Mouse (Mus musculus): ENCODE results near the gene Lefty1. TPM values are rescaled to one million over a fixed set of nuclear protein-coding genes. Genes with fewer than 3 reads are reported as not detected.
A peak's percentile ranks its signal among the peaks of the same experiment; 100 is the strongest.
"Not testable (repeated sequence)": the region's sequence is repeated elsewhere in the genome, so short reads cannot be mapped to it uniquely, and the experiment has no call there.

The Lefty1 gene
- polyA plus RNA-seq, 1 experiment = 2.6 TPM

DNA sequence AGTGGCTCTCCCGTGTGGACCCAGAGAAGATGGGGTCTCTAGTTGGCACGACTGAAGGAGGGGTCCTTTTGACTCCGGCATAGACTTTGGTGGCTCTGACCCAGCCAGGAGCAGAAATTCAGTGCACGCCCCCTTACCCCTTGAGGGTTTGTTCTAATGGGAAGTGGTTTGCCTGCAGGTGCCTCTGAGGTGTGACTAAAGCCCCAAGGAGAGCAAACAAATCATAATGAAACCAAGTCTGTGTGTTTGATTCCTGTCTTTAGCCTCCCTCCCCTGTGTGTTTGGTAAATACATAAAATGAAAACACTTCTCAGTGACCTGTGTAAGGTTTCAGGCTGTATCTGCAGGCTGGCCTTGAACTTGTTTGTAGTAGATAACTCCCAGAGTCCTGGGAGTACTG lies 8.5 kb upstream of the Lefty1 start:
- Histone ChIP-seq H3K4me1 (ENCODE audit: control insufficient read depth, insufficient read depth, low read length) (peaks cover 2% of the 10 kb centered on the region), H3K27ac (ENCODE audit: control insufficient read depth, insufficient read depth, low read depth, low read length, poor library complexity) (no peak overlapping the region), H3K4me3 (replicated peaks; ENCODE audit: control insufficient read depth, low read depth, low read length) (no peak overlapping the region)
- no peak for TF ChIP-seq CTCF (IDR thresholded peaks at IDR 0.05; ENCODE audit: control insufficient read depth, insufficient read depth, low read length)
- TF ChIP-seq POLR2A (IDR thresholded peaks at IDR 0.05; ENCODE audit: borderline replicate concordance, control insufficient read depth, low read depth, low read length) = no peak
- 36% methylated on average over 4 of the region's 4 CpGs for WGBS

DNA sequence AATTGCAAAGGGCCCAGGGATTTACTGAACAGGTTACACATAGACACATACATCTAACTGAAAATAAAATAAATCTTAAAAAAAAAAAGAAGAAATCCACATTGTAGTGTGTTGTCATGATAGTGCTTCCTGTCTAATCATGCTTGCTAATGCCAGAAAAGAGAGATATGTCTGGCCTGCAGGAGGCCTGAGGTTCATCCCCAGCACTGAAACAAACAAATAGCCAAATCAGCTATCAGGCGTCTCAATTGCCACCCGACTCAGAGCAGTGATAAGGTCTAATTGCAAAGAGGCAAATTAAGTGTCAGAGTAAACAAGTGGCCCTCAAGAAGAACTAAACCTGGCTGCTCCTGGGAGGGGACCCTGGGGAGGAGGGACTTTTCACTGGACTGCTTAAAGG lies 5.2 kb upstream of the Lefty1 start:
- Histone ChIP-seq H3K4me1 (ENCODE audit: control insufficient read depth, insufficient read depth, low read length) (no peaks in the 10 kb centered on the region), H3K4me3 (replicated peaks; ENCODE audit: control insufficient read depth, low read depth, low read length) (no peak overlapping the region), H3K27ac (ENCODE audit: control insufficient read depth, insufficient read depth, low read depth, low read length, poor library complexity) (no peak overlapping the region)
- TF ChIP-seq POLR2A (IDR thresholded peaks at IDR 0.05; ENCODE audit: borderline replicate concordance, control insufficient read depth, low read depth, low read length) = no peak
- TF ChIP-seq CTCF (IDR thresholded peaks at IDR 0.05; ENCODE audit: control insufficient read depth, insufficient read depth, low read length) = no peak
- 59% methylated on average over 2 of the region's 2 CpGs for WGBS

DNA sequence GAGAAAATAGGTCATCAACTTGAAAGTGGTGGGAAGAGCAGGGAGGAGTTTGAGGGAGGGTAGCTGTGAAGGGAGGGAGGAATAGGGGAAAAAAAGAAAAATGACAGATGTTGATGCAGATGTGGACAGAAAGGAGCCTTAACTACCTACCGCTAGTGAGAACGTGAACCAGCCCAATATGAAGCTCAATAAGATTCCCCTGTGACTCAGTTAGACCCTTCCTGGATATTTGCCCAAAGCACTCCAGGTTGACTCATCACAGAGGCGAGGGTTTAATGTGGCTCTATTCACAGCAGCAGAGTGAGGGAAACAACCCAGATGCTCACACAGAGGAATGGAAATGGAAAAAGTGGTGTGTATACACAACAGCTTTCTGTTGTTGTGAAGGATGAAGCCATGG lies 3.7 kb upstream of the Lefty1 start:
- Histone ChIP-seq H3K27ac (ENCODE audit: control insufficient read depth, insufficient read depth, low read depth, low read length, poor library complexity) (no peak overlapping the region), H3K4me3 (replicated peaks; ENCODE audit: control insufficient read depth, low read depth, low read length) (no peak overlapping the region), H3K4me1 (ENCODE audit: control insufficient read depth, insufficient read depth, low read length) (no peaks in the 10 kb centered on the region)
- WGBS = 65% methylated on average over 3 of the region's 3 CpGs
- TF ChIP-seq POLR2A (IDR thresholded peaks at IDR 0.05; ENCODE audit: borderline replicate concordance, control insufficient read depth, low read depth, low read length) (no peak), CTCF (IDR thresholded peaks at IDR 0.05; ENCODE audit: control insufficient read depth, insufficient read depth, low read length) (no peak)

DNA sequence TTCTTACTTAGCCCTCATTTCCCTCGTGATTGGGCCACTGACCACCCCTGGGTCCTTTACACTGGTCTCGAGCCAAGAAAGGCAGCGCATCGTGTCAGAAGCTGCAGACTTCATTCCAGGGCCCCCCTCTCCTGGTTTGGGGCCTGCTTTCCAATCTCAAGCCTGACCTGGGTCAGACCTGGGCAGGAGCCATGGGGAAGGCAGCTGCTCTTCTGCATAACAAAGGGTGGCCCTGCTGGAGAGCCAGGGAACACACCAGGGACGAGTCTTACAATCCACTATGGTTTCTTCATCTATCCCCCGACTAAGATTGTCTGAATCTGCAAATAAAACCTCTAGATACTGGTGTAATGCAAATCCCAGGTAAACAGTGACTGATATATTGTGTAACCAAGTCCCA lies 1.2 kb upstream of the Lefty1 start:
- Histone ChIP-seq H3K4me3 (replicated peaks; ENCODE audit: control insufficient read depth, low read depth, low read length) (no peak overlapping the region), H3K4me1 (ENCODE audit: control insufficient read depth, insufficient read depth, low read length) (no peaks in the 10 kb centered on the region), H3K27ac (ENCODE audit: control insufficient read depth, insufficient read depth, low read depth, low read length, poor library complexity) (no peak overlapping the region)
- no peak for TF ChIP-seq CTCF (IDR thresholded peaks at IDR 0.05; ENCODE audit: control insufficient read depth, insufficient read depth, low read length)
- TF ChIP-seq POLR2A (IDR thresholded peaks at IDR 0.05; ENCODE audit: borderline replicate concordance, control insufficient read depth, low read depth, low read length) = no peak
- WGBS = 69% methylated on average over 6 of the region's 6 CpGs

DNA sequence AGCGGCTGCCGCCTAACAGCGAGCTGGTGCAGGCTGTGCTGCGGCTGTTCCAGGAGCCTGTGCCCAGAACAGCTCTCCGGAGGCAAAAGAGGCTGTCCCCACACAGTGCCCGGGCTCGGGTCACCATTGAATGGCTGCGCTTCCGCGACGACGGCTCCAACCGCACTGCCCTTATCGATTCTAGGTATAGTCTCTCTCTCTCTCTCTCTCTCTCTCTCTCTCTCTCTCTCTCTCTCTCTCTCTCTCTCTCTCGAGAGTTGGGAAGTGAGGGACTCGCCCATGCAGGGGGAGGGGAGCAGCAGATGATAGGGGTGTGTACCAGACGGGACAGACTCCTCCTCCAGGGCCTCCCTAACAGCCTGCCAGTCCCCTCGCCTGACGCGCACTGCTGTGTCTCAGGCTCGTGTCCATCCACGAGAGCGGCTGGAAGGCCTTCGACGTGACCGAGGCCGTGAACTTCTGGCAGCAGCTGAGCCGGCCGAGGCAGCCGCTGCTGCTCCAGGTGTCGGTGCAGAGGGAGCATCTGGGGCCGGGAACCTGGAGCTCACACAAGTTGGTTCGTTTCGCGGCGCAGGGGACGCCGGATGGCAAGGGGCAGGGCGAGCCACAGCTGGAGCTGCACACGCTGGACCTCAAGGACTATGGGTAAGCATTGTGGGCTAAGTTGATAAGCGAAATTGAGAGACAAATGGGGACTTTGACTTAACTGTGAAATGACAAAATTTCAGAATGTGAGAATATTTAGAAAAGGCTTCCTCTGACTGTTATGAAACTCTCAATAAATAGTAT lies 2.0 kb downstream of the Lefty1 start:
- H3K27ac ChIP-seq (ENCODE audit: control insufficient read depth, insufficient read depth, low read depth, low read length, poor library complexity) = peak overlapping the region; percentile 65
- peak; percentile 44; the same call in 1 of the 2 replicates for TF ChIP-seq POLR2A (IDR thresholded peaks at IDR 0.05; ENCODE audit: borderline replicate concordance, control insufficient read depth, low read depth, low read length)
- peak overlapping the region; percentile 32 for H3K4me3 ChIP-seq (replicated peaks; ENCODE audit: control insufficient read depth, low read depth, low read length)
- WGBS = 5% methylated on average over 41 of the region's 41 CpGs
- not testable (repeated sequence) for H3K4me1 ChIP-seq (ENCODE audit: control insufficient read depth, insufficient read depth, low read length)

GRCm38 (mm10) chr1:180937631-180938030 lies 2.8 kb downstream of the Lefty1 start:
- H3K27ac ChIP-seq (ENCODE audit: control insufficient read depth, insufficient read depth, low read depth, low read length, poor library complexity); H3K4me1 ChIP-seq (ENCODE audit: control insufficient read depth, insufficient read depth, low read length); H3K4me3 ChIP-seq (replicated peaks; ENCODE audit: control insufficient read depth, low read depth, low read length): not testable (repeated sequence)
- 91% methylated on average over 13 of the region's 13 CpGs for WGBS

DNA sequence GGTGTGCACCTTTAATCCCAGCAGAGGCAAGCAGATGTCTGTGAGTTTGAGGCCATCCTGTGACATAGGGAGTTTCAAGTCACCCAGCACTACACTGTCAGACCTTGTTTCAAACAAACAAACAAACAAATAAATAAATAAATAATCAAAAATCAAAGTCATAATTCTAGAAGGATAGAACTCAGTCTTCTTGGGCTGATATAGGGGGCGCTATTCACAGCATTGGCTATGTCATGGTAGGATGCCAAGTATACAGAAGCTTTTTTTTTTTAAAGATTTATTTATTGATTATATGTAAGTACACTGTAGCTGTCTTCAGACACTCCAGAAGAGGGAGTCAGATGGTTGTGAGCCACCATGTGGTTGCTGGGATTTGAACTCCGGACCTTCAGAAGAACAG lies 4.0 kb downstream of the Lefty1 start:
- not testable (repeated sequence) for H3K27ac ChIP-seq (ENCODE audit: control insufficient read depth, insufficient read depth, low read depth, low read length, poor library complexity); H3K4me1 ChIP-seq (ENCODE audit: control insufficient read depth, insufficient read depth, low read length); H3K4me3 ChIP-seq (replicated peaks; ENCODE audit: control insufficient read depth, low read depth, low read length)
- 78% methylated on average over 2 of the region's 2 CpGs for whole genome bisulfite sequencing

GRCm38 (mm10) chr1:180940776-180941460 lies 6.1 kb downstream of the Lefty1 start:
- H3K27ac ChIP-seq (ENCODE audit: control insufficient read depth, insufficient read depth, low read depth, low read length, poor library complexity) = peak overlapping the region; percentile 24; the same call in 1 of the 2 replicates
- H3K4me1 ChIP-seq (ENCODE audit: control insufficient read depth, insufficient read depth, low read length) = peaks cover 5% of the 10 kb centered on the region
- no peak overlapping the region for H3K4me3 ChIP-seq (replicated peaks; ENCODE audit: control insufficient read depth, low read depth, low read length)
- no peak for TF ChIP-seq CTCF (IDR thresholded peaks at IDR 0.05; ENCODE audit: control insufficient read depth, insufficient read depth, low read length)
- no peak for TF ChIP-seq POLR2A (IDR thresholded peaks at IDR 0.05; ENCODE audit: borderline replicate concordance, control insufficient read depth, low read depth, low read length)
- WGBS = 52% methylated on average over 7 of the region's 7 CpGs

GRCm38 (mm10) chr1:180941726-180942125 lies 6.9 kb downstream of the Lefty1 start:
- Histone ChIP-seq H3K27ac (ENCODE audit: control insufficient read depth, insufficient read depth, low read depth, low read length, poor library complexity) (peak overlapping the region; percentile 97), H3K4me3 (replicated peaks; ENCODE audit: control insufficient read depth, low read depth, low read length) (peak overlapping the region; percentile 97), H3K4me1 (ENCODE audit: control insufficient read depth, insufficient read depth, low read length) (peaks cover 7% of the 10 kb centered on the region)
- TF ChIP-seq CTCF (IDR thresholded peaks at IDR 0.05; ENCODE audit: control insufficient read depth, insufficient read depth, low read length) (no peak), POLR2A (IDR thresholded peaks at IDR 0.05; ENCODE audit: borderline replicate concordance, control insufficient read depth, low read depth, low read length) (0 out of 2 replicates have a peak, but pooled peaks have one; percentile 27)
- 5% methylated on average over 18 of the region's 18 CpGs for WGBS

All from bone marrow, adult 2 months (tissue).